Mouse (Mus musculus) embryonic facial prominence, embryonic 15.5 days (tissue): ENCODE data around the gene Bola1. TPM values are rescaled to one million over a fixed set of nuclear protein-coding genes. Genes with fewer than 3 reads are reported as not detected.

ENCODE experiments used
- ATAC-seq: fragments of 200-750 bp; cut with Nextera tagmentation; 2 replicates; pipeline ENCODE4 v1.8.0; 2017; ENCODE audit warnings: low read depth, moderate TSS enrichment; ENCODE audit not compliant: insufficient number of reproducible peaks, low FRiP score, low TSS enrichment
- H3K27ac ChIP-seq: fragments of 300-500 bp; sonication (generic); replicated peaks from 2 replicates; pipeline ENCODE4 v1.5.1; 2015; ENCODE audit warnings: mild to moderate bottlenecking, inconsistent platforms
- H3K27me3 ChIP-seq: fragments of 300-500 bp; sonication (generic); 2 replicates; pipeline ENCODE4 v1.6.1; 2015; ENCODE audit warnings: inconsistent platforms
- H3K36me3 ChIP-seq: fragments of 300-500 bp; sonication (generic); 2 replicates; pipeline ENCODE4 v1.6.1; 2015; ENCODE audit warnings: mild to moderate bottlenecking, inconsistent platforms
- H3K4me1 ChIP-seq: fragments of 300-500 bp; sonication (generic); 2 replicates; pipeline ENCODE4 v1.6.1; 2015; ENCODE audit warnings: inconsistent platforms
- H3K4me2 ChIP-seq: fragments of 300-500 bp; sonication (generic); replicated peaks from 2 replicates; pipeline ENCODE4 v1.6.1; 2015; ENCODE audit warnings: mild to moderate bottlenecking, inconsistent platforms
- H3K4me3 ChIP-seq: fragments of 300-500 bp; sonication (generic); replicated peaks from 2 replicates; pipeline ENCODE4 v1.5.1; 2015; ENCODE audit warnings: mild to moderate bottlenecking, inconsistent platforms
- H3K9ac ChIP-seq: fragments of 300-500 bp; sonication (generic); 2 replicates; pipeline ENCODE4 v1.6.1; 2015; ENCODE audit warnings: inconsistent platforms
- H3K9me3 ChIP-seq: fragments of 300-500 bp; sonication (generic); replicated peaks from 2 replicates; pipeline ENCODE4 v1.6.1; 2016; ENCODE audit warnings: inconsistent platforms
- WGBS: fragments of 180-500 bp; shearing (Covaris S2); methylation state at CpG from one replicate; pipeline ENCODE4 v1.1.7; 2015; 5-methylcytosine and 5-hydroxymethylcytosine counted together
- microRNA-seq: library from miRNA; unstranded; fragments of <30 nt; microRNA quantifications from one replicate; pipeline ENCODE4, GENCODE M21; 2016; ENCODE audit warnings: borderline number of aligned reads
- polyA plus RNA-seq: library from polyadenylated mRNA; unstranded; fragments of >200 nt; fragmentation: Nextera tagmentation; extraction: Ambion mirVana; gene quantifications from 2 replicates; pipeline ENCODE4 v1.2.1, GENCODE M21; 2015

The Bola1 gene
- polyA plus RNA-seq, 1 experiment from 2014 or later = 52.6 TPM

GRCm38 (mm10) chr3:96160222-96160802 lies 59.2 kb downstream of the Bola1 start:
- Histone ChIP-seq H3K9me3 (no peaks in the 10 kb centered on the region), H3K4me2 (peak overlapping the region; percentile 86), H3K9ac (0 out of 2 replicates have a peak overlapping the region, but pooled peaks have one; percentile 28), H3K27ac (peak overlapping the region; percentile 94), H3K4me1 (peaks cover 30% of the 10 kb centered on the region), H3K27me3 (no peaks in the 10 kb centered on the region), H3K36me3 (peaks cover 13% of the 10 kb centered on the region), H3K4me3 (peak overlapping the region; percentile 57; the same call in 1 of the 2 replicates)
- WGBS = 30% methylated on average over 4 of the region's 4 CpGs
- peak; percentile 44; the same call in 1 of the 2 replicates for ATAC-seq

- no peaks in the 10 kb centered on the region for H3K9me3 ChIP-seq
- H3K4me1 ChIP-seq = peaks cover 30% of the 10 kb centered on the region
- peak overlapping the region; percentile 86; the same call in 1 of the 2 replicates for H3K4me2 ChIP-seq
- H3K9ac ChIP-seq = no peak overlapping the region
- H3K27me3 ChIP-seq = no peaks in the 10 kb centered on the region
- H3K27ac ChIP-seq = peak overlapping the region; percentile 94
- 73% methylated on average over 4 of the region's 4 CpGs for WGBS
- no peak for ATAC-seq
- no peak overlapping the region for H3K4me3 ChIP-seq
- H3K36me3 ChIP-seq = peaks cover 15% of the 10 kb centered on the region
Measured at GRCm38 (mm10) chr3:96159820-96160219, 59.7 kb downstream of the Bola1 start.

- Histone ChIP-seq H3K27me3 (no peaks in the 10 kb centered on the region), H3K4me1 (peaks cover 9% of the 10 kb centered on the region), H3K9me3 (no peaks in the 10 kb centered on the region), H3K4me3 (no peak overlapping the region), H3K4me2 (no peak overlapping the region), H3K9ac (no peak overlapping the region), H3K36me3 (peaks cover 55% of the 10 kb centered on the region), H3K27ac (no peak overlapping the region)
- 76% methylated on average over 8 of the region's 8 CpGs for WGBS
- no peak for ATAC-seq
Measured at GRCm38 (mm10) chr3:96155501-96155900, 64.0 kb downstream of the Bola1 start.

GRCm38 (mm10) chr3:96152611-96153010 lies 66.9 kb downstream of the Bola1 start:
- ATAC-seq = no peak
- Histone ChIP-seq H3K4me3 (no peak overlapping the region), H3K4me2 (no peak overlapping the region), H3K4me1 (no peaks in the 10 kb centered on the region), H3K27me3 (no peaks in the 10 kb centered on the region), H3K9me3 (no peaks in the 10 kb centered on the region), H3K27ac (no peak overlapping the region), H3K36me3 (peaks cover 57% of the 10 kb centered on the region), H3K9ac (no peak overlapping the region)
- WGBS = 89% methylated on average over 5 of the region's 5 CpGs

- 85% methylated on average over 7 of the region's 7 CpGs for WGBS
- H3K4me2 ChIP-seq = no peak overlapping the region
- no peaks in the 10 kb centered on the region for H3K9me3 ChIP-seq
- no peaks in the 10 kb centered on the region for H3K4me1 ChIP-seq
- H3K27me3 ChIP-seq = no peaks in the 10 kb centered on the region
- H3K36me3 ChIP-seq = peaks cover 57% of the 10 kb centered on the region
- no peak overlapping the region for H3K9ac ChIP-seq
- no peak overlapping the region for H3K27ac ChIP-seq
- no peak overlapping the region for H3K4me3 ChIP-seq
- no peak for ATAC-seq
Measured at GRCm38 (mm10) chr3:96151836-96152235, 67.7 kb downstream of the Bola1 start.

GRCm38 (mm10) chr3:96147950-96148349 lies 71.6 kb downstream of the Bola1 start:
- no peaks in the 10 kb centered on the region for H3K4me1 ChIP-seq
- 17% methylated on average over 5 of the region's 5 CpGs for whole genome bisulfite sequencing
- H3K27me3 ChIP-seq = no peaks in the 10 kb centered on the region
- H3K9ac ChIP-seq = no peak overlapping the region
- no peak overlapping the region for H3K4me2 ChIP-seq
- no peaks in the 10 kb centered on the region for H3K9me3 ChIP-seq
- H3K27ac ChIP-seq = no peak overlapping the region
- no peak for ATAC-seq
- peaks cover 50% of the 10 kb centered on the region for H3K36me3 ChIP-seq
- no peak overlapping the region for H3K4me3 ChIP-seq

Small RNA genes lying within 50 kb of the gene (microRNA-seq; reads per million reads assigned to microRNA genes)
- gene Gm44492 (not detected), gene Gm47311 (not detected), gene Gm47313 (not detected)

Other genes with a start within 250 kb of the Bola1 start
- gene Plekho1, start 223.7 kb downstream of the Bola1 start, polyA plus RNA-seq = 36.7 and 47.0 TPM in 2 replicates
- 41.0 and 46.1 TPM in 2 replicates for gene Vps45, start 161.2 kb downstream of the Bola1 start, polyA plus RNA-seq
- 22.0 and 26.1 TPM in 2 replicates for gene Otud7b, start 115.2 kb downstream of the Bola1 start, polyA plus RNA-seq
- gene Mtmr11, start 57.7 kb downstream of the Bola1 start, polyA plus RNA-seq = 25.7 and 26.6 TPM in 2 replicates
- 160 and 167 TPM in 2 replicates for gene Sf3b4, start 47.4 kb downstream of the Bola1 start, polyA plus RNA-seq
- gene Sv2a, start 38.6 kb downstream of the Bola1 start, polyA plus RNA-seq = 4.8 and 5.6 TPM in 2 replicates
- not detected in 2 replicates for gene Hist2h2ab, start 156 bp upstream of the Bola1 start, polyA plus RNA-seq
- 5.8 and 10.1 TPM in 2 replicates for gene Hist2h2ac, start 1.2 kb upstream of the Bola1 start, polyA plus RNA-seq
- 9.8 and 13.5 TPM in 2 replicates for gene Hist2h2be, start 1.4 kb upstream of the Bola1 start, polyA plus RNA-seq
- gene Hist2h3c2, start 19.4 kb upstream of the Bola1 start, polyA plus RNA-seq = 4.7 and 5.7 TPM in 2 replicates
- 76.7 and 79.1 TPM in 2 replicates for gene Hist2h2aa2, start 20.6 kb upstream of the Bola1 start, polyA plus RNA-seq
- 25.9 and 30.4 TPM in 2 replicates for gene Hist2h2aa1, start 25.8 kb upstream of the Bola1 start, polyA plus RNA-seq
- gene Hist2h3c1, start 27.0 kb upstream of the Bola1 start, polyA plus RNA-seq = 1.6 TPM in 1 of 2 replicates, not detected in the other
- gene Hist2h4, start 43.6 kb upstream of the Bola1 start, polyA plus RNA-seq = 8.7 and 11.5 TPM in 2 replicates
- gene Hist2h3b, start 48.9 kb upstream of the Bola1 start, polyA plus RNA-seq = 36.0 and 51.5 TPM in 2 replicates
- gene Hist2h2bb, start 50.0 kb upstream of the Bola1 start, polyA plus RNA-seq = 7.0 and 8.6 TPM in 2 replicates
- gene Fcgr1, start 74.3 kb upstream of the Bola1 start, polyA plus RNA-seq = 2.2 and 4.4 TPM in 2 replicates
- 0.31 TPM in 1 of 2 replicates, not detected in the other for gene BC107364, start 232.6 kb upstream of the Bola1 start, polyA plus RNA-seq